ENCODE assay signal across 9 mouse cellular contexts in genomic region chr5:128617621-128618020, GRCm38 (mm10). TPM values are rescaled to one million over a fixed set of nuclear protein-coding genes. Genes with fewer than 3 reads are reported as not detected.
DNase-seq lines count a peak whose midpoint lies in the region; ATAC-seq and TF ChIP-seq lines count a peak whose summit lies in the region.
"Had no signal": no experiment of that assay in that cellular context is flagged by ENCODE, and none has a peak within 500 bp of the region (broad histone marks: within the 10 kb centered on the region; RNA-seq: fewer than 3 reads in every experiment).

No protein-coding gene starts in this region.

- peaks cover 36% of the 10 kb centered on the region for H3K4me1 ChIP-seq in heart, embryonic 10.5 days
- no peaks in the 10 kb centered on the region for H3K4me1 ChIP-seq in heart, adult 2 months (ENCODE audit: control insufficient read depth, insufficient read depth, low read length)
- H3K4me1 ChIP-seq in limb, embryonic 15.5 days = peaks cover 38% of the 10 kb centered on the region

- ATAC-seq in limb, embryonic 15.5 days (ENCODE audit: insufficient number of reproducible peaks, low FRiP score, low TSS enrichment, low read depth) = 0 out of 2 replicates have a peak, but pooled peaks have one; percentile 26

- peaks cover 42% of the 10 kb centered on the region for H3K27me3 ChIP-seq in heart, embryonic 10.5 days (ENCODE audit: insufficient read depth, poor library complexity, severe bottlenecking)
- H3K27me3 ChIP-seq in heart, adult 2 months (ENCODE audit: control insufficient read depth, insufficient read depth, low read length) = no peaks in the 10 kb centered on the region
- no peaks in the 10 kb centered on the region for H3K27me3 ChIP-seq in limb, embryonic 15.5 days

- no peak overlapping the region for H3K27ac ChIP-seq in heart, embryonic 10.5 days
- H3K27ac ChIP-seq in heart, adult 2 months = no peak overlapping the region
- no peak overlapping the region for H3K27ac ChIP-seq in limb, embryonic 15.5 days

- H3K9me3 ChIP-seq in heart, embryonic 10.5 days = no peaks in the 10 kb centered on the region
- no peaks in the 10 kb centered on the region for H3K9me3 ChIP-seq in limb, embryonic 15.5 days

- no peak for TF ChIP-seq POLR2A in heart, adult 2 months (IDR thresholded peaks at IDR 0.05; ENCODE audit: insufficient read depth, low read depth, low read length)

- TF ChIP-seq CTCF in heart, adult 2 months (IDR thresholded peaks at IDR 0.05) = no peak

- H3K4me2 ChIP-seq in limb, embryonic 15.5 days = peak overlapping the region; percentile 38

- 9% methylated on average over 9 of the region's 9 CpGs for WGBS in heart, embryonic 10.5 days
- WGBS in heart, adult 2 months = 9% methylated on average over 9 of the region's 9 CpGs
- WGBS in limb, embryonic 15.5 days = 6% methylated on average over 9 of the region's 9 CpGs

- H3K9ac ChIP-seq in heart, adult 2 months (ENCODE audit: low read depth, low read length) = no peak overlapping the region
- H3K9ac ChIP-seq in limb, embryonic 15.5 days = no peak overlapping the region

- H3K79me2 ChIP-seq in heart, adult 2 months (replicated peaks; ENCODE audit: control insufficient read depth, insufficient read depth, low read length) = no peaks in the 10 kb centered on the region

- intact Hi-C loops in heart, adult 2 months (cut with DNase I) = no loop called here
- intact Hi-C loops in gastrocnemius, postnatal 14 days (cut with DNase I; ENCODE audit: low total_unique reads) = no loop called here

- H3K36me3 ChIP-seq in heart, embryonic 10.5 days = no peaks in the 10 kb centered on the region
- no peaks in the 10 kb centered on the region for H3K36me3 ChIP-seq in heart, adult 2 months (ENCODE audit: control insufficient read depth, insufficient read depth, low read length)
- H3K36me3 ChIP-seq in limb, embryonic 15.5 days = no peaks in the 10 kb centered on the region

- H3K4me3 ChIP-seq in heart, embryonic 10.5 days = peak overlapping the region; percentile 28; the same call in 1 of the 2 replicates
- no peak overlapping the region for H3K4me3 ChIP-seq in heart, adult 2 months
- H3K4me3 ChIP-seq in limb, embryonic 15.5 days = no peak overlapping the region

- no peak for DNase-seq in heart, embryonic 10.5 days (ENCODE audit: low spot score)
- no peak for DNase-seq in heart, adult 2 months
- peak; percentile 9 to 20 for DNase-seq in spleen, postnatal 36 days (ENCODE audit: low spot score in 2 of 2)
- no peak for DNase-seq in spleen, adult 12 weeks (ENCODE audit: low spot score)
- DNase-seq in right cerebral cortex, postnatal 14 days = no peak
- no peak for DNase-seq in left cerebral cortex, adult 18-20 months (ENCODE audit: low spot score in 2 of 2)
- no peak for DNase-seq in gastrocnemius, postnatal 14 days
- DNase-seq: right cerebral cortex, postnatal 25 days had no signal

- TF ChIP-seq EP300 in heart, adult 2 months (IDR thresholded peaks at IDR 0.05; ENCODE audit: insufficient read depth, low read depth, low read length) = no peak

RNA-seq across cellular contexts. Expression of gene Fzd10, which starts 17.0 kb away (rescaled TPM):
- 0.58 and 1.0 TPM in 2 replicates for polyA plus RNA-seq in heart, embryonic 10.5 days (2016; fragmentation: Nextera tagmentation; extraction: Ambion mirVana)
- total RNA-seq in heart, adult 2 months (2021) = not detected
- 0.09 and 0.12 TPM in 2 replicates for polyA plus RNA-seq in heart, adult 2 months (2012; rRNA removed)
- polyA plus RNA-seq in limb, embryonic 15.5 days (2015; fragmentation: Nextera tagmentation; extraction: Ambion mirVana) = 5.9 and 7.7 TPM in 2 replicates
- total RNA-seq in left cerebral cortex, adult 18-20 months (2021) = 1 to 10 TPM; 1.7 to 1.8 TPM
- total RNA-seq in gastrocnemius, postnatal 14 days (2021) = 1 to 10 TPM; 3.7 to 8.9 TPM

Comparison
In these comparisons a context has a peak if more than half of its experiments do, and no peak if none do; other contexts are left out.
1. DNase-seq: peak in spleen, postnatal 36 days (2 of 2); none in heart, embryonic 10.5 days (single experiment), heart, adult 2 months (0 of 2), spleen, adult 12 weeks (single experiment), right cerebral cortex, postnatal 14 days (single experiment), left cerebral cortex, adult 18-20 months (0 of 2) and gastrocnemius, postnatal 14 days (single experiment).